Mouse (Mus musculus) right cerebral cortex, postnatal 14 days (tissue): ENCODE results near the gene Anxa5.
A peak's percentile ranks its signal among the peaks of the same experiment; 100 is the strongest.

ENCODE experiments used
- DNase-seq: peaks from one replicate; pipeline ENCODE4 v3.0.0; 2022

Anxa5 gene

DNA sequence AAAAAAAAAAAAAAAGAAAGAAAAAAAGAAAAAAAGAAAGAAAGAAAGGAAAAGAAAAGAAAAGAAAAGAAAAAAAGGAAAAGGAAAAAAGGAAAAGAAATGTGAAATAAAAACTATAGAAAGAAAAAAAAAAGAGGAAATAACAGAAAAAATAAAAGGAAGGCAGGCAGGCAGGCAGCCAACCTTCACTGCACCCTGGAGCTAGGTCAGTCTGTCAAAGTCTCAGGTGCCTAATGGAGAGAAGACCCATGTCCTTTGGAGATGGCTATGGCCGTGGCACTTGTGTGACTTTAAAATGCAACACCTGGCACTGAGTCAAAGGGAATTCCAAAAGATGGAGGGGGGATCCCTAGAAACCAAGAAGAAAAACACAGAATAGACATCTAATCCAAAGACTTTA, 12.7 kb upstream of the Anxa5 start:
- DNase-seq: no peak

DNA sequence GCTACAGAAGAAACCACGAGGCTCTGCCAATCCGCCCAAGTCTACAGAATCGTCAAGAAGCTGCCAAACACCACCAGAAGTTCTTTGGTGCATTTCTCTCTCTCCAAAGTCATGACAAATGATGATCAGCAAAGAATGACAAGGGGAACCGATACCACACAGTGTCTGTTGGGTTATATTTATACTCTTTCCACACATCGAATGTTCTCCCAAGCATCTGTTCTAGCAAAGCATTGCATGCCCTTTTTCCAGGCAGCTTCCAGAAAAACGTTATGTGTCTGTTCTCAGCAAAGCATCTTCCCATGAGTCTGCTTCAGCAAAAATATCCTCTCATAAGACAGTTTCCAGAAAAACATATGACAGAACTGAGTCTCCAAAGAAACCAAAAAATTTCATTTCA, 11.2 kb upstream of the Anxa5 start:
- no peak for DNase-seq

DNA sequence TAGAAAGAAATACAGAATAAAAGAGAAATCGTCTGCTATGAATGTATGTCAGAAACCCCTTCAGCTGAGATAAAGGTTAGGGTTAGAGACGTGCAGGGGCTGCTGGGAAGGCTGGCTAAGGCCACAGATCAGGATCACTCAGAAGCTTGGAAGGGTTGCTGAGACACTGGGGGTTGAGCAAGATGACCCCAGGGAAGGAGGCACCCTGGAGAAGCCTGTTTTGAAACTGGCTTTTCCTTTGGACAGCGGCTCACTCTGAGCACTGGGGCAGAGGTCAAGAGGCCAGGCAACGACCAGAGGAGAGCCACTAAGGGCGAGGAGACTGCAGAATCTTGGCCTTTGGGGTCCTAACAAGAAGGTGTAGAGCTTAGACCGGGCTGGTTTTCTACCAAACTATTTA, 10.5 kb upstream of the Anxa5 start:
- no peak for DNase-seq

DNA sequence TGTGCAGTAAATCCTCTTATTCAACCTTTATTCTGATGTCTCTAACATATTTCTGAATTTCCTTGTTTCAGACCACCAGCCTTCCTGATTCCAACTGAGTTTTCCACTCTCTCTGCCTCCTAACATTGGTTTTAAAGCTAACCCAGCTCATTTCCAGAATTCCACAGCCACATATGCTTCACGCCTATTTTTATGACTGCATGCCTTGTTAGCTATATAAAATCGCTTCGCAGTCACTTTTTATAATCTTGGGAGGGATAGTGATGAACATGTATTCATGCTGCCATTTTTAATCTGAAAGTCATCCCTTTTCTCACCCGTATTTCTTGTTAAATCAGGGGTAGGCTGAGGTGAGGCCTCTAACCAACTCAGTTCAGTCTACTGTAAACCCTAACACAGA, 8.6 kb upstream of the Anxa5 start:
- DNase-seq: no peak

DNA sequence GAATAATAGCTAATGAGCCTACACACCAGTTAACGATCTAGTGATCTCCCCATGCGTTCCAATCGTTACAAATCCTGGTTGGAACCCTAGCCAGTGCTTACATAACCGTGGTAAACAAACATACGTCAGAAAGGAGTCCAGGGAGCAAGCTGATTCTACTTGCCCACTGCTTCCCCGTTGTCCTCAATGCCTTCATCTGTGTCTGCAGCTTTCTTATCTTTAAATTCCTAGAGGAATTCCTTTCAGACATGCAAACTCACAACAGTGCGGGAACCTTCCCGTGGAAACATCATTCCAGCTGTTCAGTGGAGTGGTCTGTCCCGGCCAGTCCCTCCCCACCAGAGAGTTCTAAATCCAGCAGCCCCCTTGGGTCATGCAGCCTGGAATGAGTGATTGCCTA, 7.2 kb upstream of the Anxa5 start:
- no peak for DNase-seq

DNA sequence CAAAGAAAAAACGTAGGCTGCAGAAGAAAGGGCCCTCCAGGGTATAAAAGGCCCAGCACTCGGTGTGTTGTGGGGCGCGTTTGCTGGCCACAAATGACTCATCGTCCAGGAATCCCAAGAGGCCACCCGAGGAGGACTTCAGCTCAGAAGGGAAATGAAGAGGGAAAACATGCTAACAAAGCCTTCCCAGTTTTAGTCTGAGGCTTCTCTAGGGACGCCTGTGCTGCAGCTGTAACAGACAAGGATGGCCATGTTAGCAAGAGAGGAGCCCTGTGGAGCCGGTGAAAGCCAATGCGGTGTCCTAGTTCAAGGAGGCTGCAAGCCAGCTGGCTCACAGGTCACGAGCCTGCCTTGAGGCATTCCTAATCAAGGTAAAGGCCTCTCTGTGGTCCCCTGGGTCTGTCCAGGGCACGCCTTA, 6.1 kb upstream of the Anxa5 start:
- peak; percentile 16 for DNase-seq

DNA sequence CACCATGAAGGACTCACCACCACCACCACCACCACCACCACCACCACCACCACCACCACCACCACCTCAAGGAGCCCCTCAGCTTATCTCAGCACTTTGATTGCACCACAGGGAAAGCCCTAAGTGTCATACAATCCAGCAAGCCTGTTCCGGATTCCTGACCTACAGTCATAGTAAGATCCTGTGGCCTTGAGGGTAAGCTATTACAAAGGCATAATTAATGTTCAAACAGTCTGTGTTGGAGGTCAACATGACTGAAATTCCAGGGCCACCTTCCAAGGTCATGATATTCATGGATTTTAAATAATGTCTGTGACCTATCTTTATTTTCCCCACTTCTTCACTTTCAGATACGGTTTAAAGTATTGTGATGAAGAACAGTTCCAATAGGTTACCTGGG, 4.8 kb upstream of the Anxa5 start:
- no peak for DNase-seq

DNA sequence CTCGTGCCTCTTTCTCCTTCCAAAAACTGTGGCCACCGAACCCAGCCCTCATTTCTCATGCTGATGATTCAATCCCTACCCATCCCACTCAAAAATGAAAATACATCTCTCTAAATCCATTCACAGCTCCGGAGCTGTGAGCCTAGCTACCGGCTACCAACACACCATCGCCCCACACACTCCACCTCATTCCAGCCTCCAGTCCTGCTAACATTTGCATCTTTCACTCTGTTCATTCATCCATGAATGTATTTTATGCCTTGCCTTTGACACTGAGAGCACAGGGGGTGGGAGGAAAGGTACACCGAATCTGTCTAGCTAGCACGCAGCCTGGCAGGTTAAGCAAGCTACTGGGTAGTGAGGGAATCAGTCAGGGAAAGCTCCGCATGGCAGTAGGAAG, 3.1 kb upstream of the Anxa5 start:
- no peak for DNase-seq

DNA sequence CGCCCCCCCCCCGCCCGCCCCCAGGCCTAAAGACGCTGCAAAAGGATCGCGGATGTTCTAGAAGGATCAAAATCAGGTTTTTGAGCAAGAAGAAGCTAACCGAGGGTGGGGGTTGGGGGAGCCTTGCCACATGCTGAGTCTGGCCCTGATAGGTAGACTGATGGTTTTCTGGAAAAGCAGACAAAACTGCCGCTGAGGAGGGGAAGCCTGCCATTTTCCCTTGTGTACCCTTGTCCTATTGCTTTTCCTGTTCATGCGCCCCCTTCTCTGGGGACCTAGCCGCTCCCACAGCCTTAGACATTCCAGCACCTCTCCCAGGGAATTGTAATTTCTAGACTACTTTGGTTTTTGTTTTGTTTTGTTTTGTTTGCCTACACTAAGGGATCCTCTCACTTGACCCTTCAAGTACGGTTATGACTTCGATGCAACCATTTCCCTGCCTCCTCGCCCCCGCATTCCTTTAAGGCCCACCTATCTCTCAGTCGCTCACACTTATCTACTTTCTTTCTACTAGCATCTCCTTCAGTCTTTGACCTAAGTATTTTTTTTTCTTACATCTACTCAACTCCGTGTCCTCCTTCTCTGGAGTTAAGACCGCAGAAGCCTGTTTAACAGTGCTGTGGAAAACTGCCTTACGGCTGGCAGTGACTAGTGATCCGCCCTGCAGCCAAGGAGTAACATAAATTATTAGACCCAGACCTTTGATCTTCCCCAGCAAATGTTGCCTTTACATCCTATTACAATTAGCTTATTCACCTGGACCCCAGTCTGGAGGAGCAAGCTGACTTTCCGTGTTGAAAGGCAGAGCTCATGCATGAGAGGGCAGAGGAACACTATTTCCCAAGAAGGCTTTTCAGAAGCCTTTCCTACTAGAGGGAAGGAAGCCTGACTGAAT, 814 bp upstream of the Anxa5 start:
- DNase-seq: no peak

DNA sequence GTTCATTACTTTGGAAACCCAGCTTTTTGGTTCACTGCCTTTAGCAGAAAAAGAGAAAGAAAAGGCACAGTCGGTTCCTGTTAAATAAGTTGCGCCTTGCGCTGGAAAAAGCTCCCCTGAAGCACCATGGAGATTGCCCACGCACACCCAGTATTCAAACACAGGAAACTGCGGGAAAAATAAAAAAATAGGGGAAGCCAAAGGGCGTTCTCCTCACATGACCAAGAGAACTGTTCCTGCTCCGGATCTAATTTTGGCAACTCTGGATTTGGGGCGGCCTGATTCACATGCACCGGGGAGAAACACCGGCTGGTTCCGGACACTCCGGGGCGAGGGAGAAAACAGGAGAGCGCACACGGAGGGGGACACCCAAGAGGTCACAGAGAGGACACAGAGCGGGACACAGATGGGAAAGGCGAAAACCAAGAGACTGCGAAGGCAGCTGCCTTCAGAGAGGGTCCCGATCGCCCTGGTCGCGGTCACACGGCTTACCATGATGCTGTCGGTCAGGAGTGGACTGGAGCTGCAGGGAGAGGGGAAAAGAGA, 683 bp downstream of the Anxa5 start:
- peak; percentile 26 for DNase-seq

DNA sequence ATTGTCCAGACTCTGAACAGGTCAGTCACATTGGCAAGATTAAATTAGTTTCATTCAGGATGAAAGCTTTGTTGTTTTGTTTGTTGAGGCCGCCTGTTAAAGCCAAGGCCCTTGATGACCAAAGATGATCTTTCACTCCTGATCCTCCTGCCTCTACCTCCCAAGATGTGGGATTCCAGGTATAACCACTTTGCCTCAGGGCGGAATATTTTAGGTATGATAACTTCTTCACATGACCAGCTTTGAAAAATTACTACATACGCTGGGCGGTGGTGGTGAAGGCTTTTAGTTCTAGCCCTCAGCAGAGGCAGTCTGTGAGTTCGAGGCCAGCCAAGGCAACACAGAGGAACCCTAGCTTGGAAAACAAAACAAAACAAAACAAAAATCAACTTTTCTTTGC, 1.3 kb downstream of the Anxa5 start:
- DNase-seq: no peak

DNA sequence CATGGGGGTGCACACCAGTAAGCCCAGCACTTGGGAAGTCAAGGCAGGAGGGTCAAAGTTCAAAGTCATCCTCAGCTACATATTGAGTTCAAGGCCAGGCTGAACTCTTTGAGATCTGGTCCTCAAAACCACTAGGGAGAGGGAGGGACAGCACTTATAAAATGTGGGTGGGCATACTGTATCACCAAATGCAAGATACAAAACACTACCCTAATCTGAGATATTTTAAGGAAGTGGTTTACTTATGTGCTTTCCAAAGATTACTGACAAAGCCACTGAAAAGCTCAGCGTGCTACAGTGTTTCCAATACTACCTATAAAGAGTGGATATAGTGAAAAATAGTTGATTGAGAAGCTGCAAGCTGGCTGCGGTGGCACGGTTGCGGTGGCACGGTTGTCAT, 2.5 kb downstream of the Anxa5 start:
- no peak for DNase-seq

DNA sequence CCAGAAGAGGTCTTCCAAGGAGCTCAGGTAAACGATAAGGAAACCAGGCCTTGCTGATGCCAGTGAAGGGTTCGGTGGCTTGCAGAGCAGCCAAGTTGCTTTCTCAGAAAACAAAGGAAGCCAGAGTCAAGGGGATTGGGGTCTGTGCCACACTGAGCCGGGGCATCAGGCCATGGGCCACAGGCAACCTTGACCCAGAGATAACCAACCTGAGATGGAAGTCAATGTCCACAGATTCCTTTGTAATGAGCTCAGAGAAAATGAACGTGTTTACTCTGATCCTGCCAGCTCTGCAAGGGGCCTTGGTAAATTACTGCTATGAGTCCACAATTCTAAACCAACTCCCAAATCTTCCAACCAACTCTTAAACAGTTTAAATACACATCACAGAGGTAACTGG, 3.8 kb downstream of the Anxa5 start:
- no peak for DNase-seq

DNA sequence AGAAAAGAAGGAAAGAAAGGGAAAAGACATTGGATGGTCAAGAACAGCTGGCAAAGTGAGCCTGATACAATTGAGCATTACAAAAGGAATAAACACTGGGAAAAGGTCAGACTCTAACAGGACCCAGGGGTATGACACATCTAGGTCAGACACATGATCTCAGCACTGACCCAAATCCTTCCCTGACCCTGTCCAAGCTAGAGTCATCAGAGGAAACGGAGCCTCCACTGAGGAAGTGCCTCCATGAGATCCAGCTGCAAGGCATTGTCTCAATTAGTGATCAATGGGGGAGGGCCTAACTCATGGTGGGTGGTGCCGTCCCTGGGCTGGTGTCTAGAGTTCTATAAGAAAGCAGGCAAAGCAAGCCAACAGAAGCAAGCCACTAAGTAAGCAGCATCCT, 6.8 kb downstream of the Anxa5 start:
- DNase-seq: no peak

DNA sequence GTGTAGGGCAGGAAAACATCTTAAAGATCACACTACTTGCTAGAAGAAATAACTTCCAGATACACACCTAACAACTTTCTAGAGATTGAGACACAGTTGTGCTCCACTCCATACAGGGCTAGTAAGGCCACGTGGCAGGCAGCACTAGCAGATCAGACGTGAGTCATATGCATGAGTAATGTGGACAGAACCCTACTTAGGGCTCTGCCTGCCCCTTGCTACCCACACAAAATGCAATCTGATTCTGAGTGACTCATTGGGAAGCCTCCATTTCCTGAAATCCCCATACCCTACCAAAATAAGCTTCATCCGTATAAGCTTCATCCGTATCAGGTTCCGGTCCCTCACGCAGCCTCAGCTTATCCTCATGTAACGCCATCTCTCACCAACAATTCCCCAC, 8.1 kb downstream of the Anxa5 start:
- DNase-seq: no peak

DNA sequence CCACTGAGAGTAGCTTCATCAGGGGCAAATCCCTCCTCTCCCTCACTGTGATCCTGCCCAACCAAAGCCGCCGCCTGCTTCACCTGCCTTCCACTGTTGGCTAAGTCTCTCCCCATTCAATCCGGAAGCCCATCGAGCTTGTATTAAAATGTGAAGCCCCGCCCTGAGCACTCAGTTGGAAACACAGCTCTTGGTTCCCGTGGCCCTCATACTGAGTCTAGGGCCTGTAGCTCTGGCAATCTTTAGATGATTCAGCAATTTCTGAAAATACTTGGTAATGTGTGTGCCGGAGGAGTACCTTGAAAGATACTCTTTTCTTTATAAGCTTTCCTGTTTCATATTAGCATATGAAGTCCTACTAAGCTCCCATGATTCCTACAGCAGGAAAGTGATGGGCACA, 10.2 kb downstream of the Anxa5 start:
- DNase-seq: no peak

DNA sequence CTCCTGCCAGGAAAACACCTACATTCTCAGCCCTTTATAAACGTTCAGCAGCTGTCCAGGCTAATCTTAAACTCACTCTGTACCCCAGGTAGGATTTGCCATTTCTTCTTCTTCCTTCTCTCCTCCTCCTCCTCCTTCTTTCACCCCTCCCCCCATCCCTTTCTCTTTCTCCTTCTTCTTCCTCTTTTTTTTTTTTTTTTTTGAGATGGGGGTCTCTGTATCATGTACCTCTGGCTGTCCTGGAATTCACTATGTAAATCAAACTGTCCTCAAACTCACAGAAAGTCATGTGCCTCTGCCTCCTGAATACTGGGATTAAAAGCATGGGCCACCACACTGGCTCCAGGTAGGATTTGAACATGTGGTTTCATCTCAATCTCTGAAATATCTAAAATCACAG, 13.3 kb downstream of the Anxa5 start:
- no peak for DNase-seq

DNA sequence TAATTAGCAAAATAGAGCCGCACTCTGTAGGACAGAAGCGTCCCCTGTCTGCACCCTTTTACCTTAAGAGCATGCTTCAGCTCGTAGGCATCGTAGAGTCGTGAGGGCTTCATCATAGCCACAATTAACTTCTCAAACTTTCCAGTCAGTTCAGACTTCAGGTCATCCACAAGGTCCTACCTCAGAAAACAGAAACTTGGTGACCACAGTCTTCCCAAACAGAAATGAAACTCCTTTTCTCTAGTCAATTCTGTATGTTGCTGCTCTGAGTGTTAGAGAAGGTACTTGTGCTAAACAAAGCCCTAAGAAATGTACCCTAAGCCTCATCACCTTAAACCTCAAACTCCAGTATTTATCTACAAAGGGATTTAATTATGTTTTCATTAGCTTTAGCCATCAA, 13.9 kb downstream of the Anxa5 start:
- no peak for DNase-seq

DNA sequence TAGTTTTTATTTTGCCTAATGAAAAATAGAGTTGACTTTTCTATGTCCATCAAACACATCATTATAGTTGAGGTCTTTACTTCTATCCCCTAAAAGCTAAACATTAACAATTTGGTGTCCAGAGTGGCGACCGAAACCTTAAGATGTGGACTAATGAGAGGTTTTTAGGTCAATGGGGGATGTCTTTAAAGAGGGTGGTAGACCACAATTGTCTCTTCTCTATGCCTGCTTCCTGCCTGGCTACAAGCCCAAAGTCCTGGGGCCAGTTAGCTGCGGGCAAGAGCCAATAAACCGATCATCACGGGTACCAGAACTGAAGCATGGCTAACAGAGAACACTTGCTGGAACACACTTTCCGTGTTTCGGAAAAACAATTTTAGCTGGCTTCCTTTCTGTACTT, 15.0 kb downstream of the Anxa5 start:
- no peak for DNase-seq

DNA sequence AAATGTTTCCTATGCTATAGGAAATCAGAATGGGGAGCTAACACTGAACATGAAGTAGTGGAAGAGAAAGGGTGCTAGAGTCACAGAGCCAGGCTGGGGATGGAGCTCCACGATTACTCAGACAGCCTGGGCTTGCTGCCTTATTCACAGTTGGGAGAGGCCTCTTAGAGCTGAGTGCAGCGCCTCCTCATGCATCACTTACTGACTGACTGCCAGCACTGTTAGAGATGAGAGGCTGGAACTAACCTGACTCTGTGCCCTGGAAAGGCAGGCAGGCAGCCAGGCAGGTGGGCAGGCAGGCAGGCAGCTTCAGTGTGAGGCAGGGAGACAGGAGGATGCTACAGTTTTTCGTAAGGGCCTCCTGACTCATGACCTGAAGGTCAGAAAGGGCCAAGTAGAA, 20.1 kb downstream of the Anxa5 start:
- peak; percentile 18 for DNase-seq

DNA sequence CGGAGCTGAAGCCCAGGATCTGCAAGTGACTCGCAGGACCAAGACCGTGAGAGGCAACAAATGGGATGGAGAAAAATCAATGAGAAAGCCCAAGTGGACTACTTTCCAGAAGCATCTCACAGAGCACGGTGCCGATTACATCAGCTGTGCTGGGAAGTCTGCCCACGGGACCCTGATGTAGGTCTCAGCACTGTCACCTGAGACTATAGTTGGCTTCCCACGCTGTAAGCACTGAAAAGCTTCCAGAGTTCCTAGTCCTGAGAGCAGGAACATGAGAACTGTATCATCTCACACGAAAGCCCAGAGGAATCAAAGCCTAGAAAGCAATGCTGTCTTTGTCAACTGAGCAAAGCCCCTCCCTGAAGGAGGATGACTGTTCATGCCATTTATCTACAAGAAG, 20.6 kb downstream of the Anxa5 start:
- no peak for DNase-seq

DNA sequence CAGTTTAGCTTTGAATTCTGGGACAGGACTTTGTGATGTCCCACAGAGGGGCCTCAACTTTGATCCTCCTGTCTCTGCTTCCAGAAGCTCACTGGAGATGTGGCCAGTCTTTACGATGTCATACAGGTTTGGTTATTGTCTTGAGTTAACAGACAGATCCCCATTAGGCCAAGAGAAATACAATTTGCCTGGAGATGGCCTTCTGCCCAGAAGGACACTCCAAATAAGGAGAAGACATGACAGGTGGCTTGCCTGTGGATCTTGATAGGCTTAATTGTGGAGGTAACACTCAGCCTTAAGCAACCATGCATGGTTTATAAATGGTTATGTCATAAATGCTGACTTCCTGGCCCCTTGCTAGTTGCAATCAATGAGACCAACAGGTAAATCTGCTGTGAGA, 23.2 kb downstream of the Anxa5 start:
- DNase-seq: no peak

DNA sequence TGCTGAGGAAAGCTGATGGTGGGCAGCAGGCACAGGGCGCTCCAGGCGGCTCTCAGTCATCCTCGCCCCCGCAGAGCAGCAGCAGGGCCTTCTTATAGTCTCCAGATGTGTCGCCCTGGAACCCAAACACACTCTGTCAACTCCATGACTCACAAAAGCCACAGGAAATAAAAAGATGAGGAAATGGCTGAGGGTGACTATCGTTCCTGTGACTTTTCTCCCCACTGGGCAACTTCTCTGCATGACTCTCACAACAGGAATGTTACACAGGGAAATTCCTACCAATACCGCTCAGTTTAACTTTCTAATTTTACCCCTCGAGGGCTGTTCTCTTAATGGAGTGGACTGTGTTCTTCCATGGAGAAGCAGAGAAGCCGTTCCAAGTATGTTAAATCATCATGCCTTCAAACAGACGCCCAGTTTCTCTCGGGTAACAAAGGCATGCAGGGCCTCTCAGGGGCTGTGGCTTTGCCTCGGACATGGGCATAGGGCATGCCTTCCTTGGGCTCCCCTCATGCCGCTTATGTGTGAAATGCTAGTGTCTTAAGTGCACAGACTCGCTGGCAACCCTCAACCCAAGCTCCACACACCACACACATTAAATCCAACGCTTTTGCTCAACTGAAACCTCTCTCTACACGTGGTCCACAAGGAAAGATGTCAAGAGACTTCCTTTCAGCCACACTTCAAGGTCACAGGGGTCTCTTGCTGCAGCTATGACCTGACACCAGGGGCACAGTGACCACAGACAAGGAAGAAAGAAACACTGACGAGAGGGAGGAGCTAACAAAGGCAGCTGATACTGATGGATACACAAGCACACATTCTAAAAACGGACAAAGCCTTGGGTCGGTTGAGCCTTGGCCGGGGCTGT, 26.2 kb downstream of the Anxa5 start:
- DNase-seq: no peak

DNA sequence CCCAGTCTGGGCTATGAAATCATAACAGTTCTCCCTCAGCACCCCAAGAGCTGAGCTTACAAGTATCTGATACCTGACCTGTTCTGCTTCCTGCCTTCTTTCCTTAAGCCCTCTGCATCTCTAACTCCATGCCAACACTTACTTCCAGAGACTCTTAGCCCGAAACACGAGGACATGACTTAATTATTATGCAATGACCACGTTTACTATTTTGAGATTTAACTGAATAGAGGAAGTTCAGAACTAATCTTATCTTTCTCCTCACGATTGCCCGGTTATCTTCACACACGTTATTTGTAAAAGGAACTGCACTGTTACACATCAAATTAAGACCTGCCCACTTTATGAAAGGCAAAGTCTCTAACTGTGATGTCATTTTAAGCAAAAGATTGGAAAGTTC, 28.8 kb downstream of the Anxa5 start:
- DNase-seq: no peak
